Comparison of ENCODE assay signal across 18 mouse cellular contexts in genomic region chr16:21627248-21627647, GRCm38 (mm10).
DNase-seq lines count a peak whose midpoint lies in the region; ATAC-seq lines count a peak whose summit lies in the region.
"Had no signal": no experiment of that assay in that cellular context is flagged by ENCODE, and none has a peak within 500 bp of the region (broad histone marks: within the 10 kb centered on the region; RNA-seq: fewer than 3 reads in every experiment).

No protein-coding gene starts in this region.

- H3K4me3 ChIP-seq in hindbrain, embryonic 16.5 days (ENCODE audit: low read length): no peak overlapping the region
- H3K4me3 ChIP-seq: heart, embryonic 10.5 days; liver, embryonic 13.5 days; lung, embryonic 15.5 days had no signal

- ATAC-seq in hindbrain, embryonic 16.5 days: peak; percentile 40
- ATAC-seq in erythroid progenitor cell, adult 5-6 weeks (replicated peaks; ENCODE audit: low FRiP score, poor library complexity, severe bottlenecking): no peak
- ATAC-seq: inflammation-experienced regulatory T-cells, adult 6 months had no signal

- no peak overlapping the region for H3K4me2 ChIP-seq in hindbrain, embryonic 16.5 days (ENCODE audit: low read length)
- H3K4me2 ChIP-seq: liver, embryonic 13.5 days; lung, embryonic 15.5 days had no signal

- WGBS in hindbrain, embryonic 16.5 days: 42% methylated on average over 6 of the region's 6 CpGs

- H3K9ac ChIP-seq in hindbrain, embryonic 16.5 days (ENCODE audit: low read depth, low read length): no peak overlapping the region
- H3K9ac ChIP-seq: liver, embryonic 13.5 days; lung, embryonic 15.5 days had no signal

- DNase-seq in cerebellum, postnatal 10 days: peak; percentile 45 to 53
- no peak for DNase-seq in cerebellum, adult 8-10 months
- DNase-seq in left cerebral cortex, postnatal 4 days: peak; percentile 43
- DNase-seq in left cerebral cortex, postnatal 25 days (ENCODE audit: low spot score in 2 of 2): no peak
- peak; percentile 28 for DNase-seq in retina, embryonic 14.5 days (ENCODE audit: low spot score)
- DNase-seq in heart, adult 8-10 months (ENCODE audit: low spot score): no peak
- DNase-seq: adrenal gland, postnatal 10 days; gastrocnemius, postnatal 14 days; heart, postnatal 10 days; kidney, adult 9 months; layer of hippocampus, postnatal 36 days; liver, embryonic 13.5 days; thymus, postnatal 4 days had no signal

- H3K36me3 ChIP-seq in hindbrain, embryonic 16.5 days (ENCODE audit: control insufficient read depth, insufficient read depth, low read length): no peaks in the 10 kb centered on the region
- H3K36me3 ChIP-seq: heart, embryonic 10.5 days; liver, embryonic 13.5 days; lung, embryonic 15.5 days had no signal

- intact Hi-C loops in left cerebral cortex, postnatal 4 days (cut with DNase I): no loop called here
- intact Hi-C loops in left cerebral cortex, postnatal 25 days (cut with DNase I): no loop called here

- no peaks in the 10 kb centered on the region for H3K27me3 ChIP-seq in hindbrain, embryonic 16.5 days (replicated peaks; ENCODE audit: control insufficient read depth, insufficient read depth, low read length)
- H3K27me3 ChIP-seq: liver, embryonic 13.5 days; lung, embryonic 15.5 days had no signal

- peaks cover 12% of the 10 kb centered on the region for H3K4me1 ChIP-seq in hindbrain, embryonic 16.5 days (ENCODE audit: control insufficient read depth, insufficient read depth, low read depth, low read length)
- H3K4me1 ChIP-seq: liver, embryonic 13.5 days; lung, embryonic 15.5 days had no signal

- H3K27ac ChIP-seq in hindbrain, embryonic 16.5 days (ENCODE audit: low read depth, low read length): no peak overlapping the region
- H3K27ac ChIP-seq: heart, embryonic 10.5 days; liver, embryonic 13.5 days; lung, embryonic 15.5 days had no signal

- H3K9me3 ChIP-seq in hindbrain, embryonic 16.5 days (ENCODE audit: control insufficient read depth, low read length): no peaks in the 10 kb centered on the region
- H3K9me3 ChIP-seq: heart, embryonic 10.5 days; liver, embryonic 13.5 days; lung, embryonic 15.5 days had no signal

Comparison
In these comparisons a context has a peak if more than half of its experiments do, and no peak if none do; other contexts are left out.
1. DNase-seq: peak in cerebellum, postnatal 10 days (2 of 2), left cerebral cortex, postnatal 4 days (single experiment) and retina, embryonic 14.5 days (single experiment); none in cerebellum, adult 8-10 months (single experiment), left cerebral cortex, postnatal 25 days (0 of 2) and heart, adult 8-10 months (single experiment).